Mouse (Mus musculus): Measurements from ENCODE around the gene Psap. TPM values are rescaled to one million over a fixed set of nuclear protein-coding genes. Genes with fewer than 3 reads are reported as not detected.

Gene Psap
- total RNA-seq, 2 experiments from 2014 or later, result 1,223 to 1,254 TPM

DNA sequence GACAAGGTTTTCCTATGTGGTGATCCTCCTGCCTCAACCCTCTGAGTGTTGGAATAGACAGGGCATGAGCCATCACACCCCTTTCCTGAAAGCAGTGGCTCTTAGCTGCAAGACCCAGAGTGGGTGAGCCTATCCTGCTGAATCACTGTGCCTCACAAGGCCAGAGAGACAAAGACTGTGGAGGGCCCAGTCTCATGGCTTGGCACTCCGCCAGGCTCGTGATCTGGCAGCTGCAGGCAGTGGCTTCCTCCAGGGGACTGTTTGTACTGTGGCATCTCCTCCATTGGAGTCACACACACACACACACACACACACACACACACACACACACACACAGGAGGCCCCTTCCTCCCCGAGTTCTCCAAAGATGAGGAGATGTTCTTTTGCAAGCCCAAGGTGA is 15.0 kb upstream of the Psap start:
- peak; percentile 87 to 88 for DNase-seq (ENCODE audit: low spot score in 2 of 2)

DNA sequence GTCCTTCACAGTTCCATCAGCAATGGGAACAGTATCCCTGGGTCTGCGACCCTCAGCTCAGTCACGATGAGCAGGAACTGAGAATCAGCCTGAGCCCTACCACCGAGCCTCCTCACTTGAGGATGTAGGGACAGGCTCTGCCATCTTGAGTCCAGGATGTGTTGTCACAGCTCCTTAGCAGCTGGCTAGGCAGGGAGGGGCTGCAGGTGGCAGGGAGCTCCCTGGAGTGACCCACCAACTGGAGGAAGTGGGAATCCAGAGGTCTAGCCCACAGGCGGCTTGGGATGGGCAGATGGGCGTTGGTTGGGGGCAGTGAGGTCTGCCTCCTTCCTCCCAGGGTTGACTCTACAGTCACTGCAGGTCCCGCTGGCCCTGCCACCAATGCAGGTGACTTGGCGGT is 14.1 kb upstream of the Psap start:
- no peak for DNase-seq (ENCODE audit: low spot score in 2 of 2)

DNA sequence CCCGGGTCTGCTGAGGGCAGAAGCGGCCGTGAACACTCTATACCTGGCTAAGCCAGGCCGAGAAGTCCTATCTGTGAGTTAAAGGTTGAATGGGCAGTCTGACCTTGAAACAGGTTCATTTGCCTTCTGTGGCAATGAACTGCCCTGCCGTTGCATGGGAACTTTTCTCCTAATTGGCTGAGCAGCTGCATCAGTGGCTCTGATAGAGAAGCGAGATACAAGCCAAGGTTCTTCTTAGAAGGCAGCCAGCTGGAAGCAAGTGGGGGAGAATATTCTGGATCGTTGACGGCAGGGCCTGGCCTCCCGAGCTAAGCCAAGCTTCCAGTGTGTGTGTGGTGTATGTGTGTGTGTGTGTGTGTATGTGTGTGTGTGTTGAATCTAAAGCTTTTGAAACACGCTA is 12.2 kb upstream of the Psap start:
- DNase-seq (ENCODE audit: low spot score in 2 of 2), result peak; percentile 38 to 45

DNA sequence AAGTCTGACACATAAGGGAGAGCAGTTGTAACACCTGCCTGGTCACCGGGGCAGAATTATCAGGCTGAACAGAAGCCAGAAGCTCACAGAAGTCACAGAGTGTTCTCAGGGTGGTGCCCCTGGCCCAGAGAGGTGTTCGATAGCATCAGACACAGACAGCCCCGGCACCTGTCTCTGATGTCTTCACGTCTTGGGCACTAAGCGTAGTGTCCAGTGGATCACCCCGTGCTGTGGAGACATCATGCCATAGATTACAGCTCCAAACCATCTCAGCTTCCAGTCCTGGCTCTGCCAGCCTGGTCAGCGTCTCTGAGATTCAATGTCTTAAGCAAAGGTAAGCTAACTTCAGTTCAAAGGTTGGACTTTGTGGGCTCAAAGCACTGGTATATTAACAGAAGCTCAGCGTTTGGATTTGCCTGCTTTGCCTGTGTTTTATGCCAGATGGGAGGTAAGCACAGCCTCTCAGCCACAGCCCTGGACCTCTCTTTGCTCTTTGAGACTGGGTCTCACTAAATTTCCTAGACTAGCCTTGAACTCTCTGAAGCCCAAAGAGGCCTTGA is 10.5 kb upstream of the Psap start:
- DNase-seq (ENCODE audit: low spot score in 2 of 2), result no peak

DNA sequence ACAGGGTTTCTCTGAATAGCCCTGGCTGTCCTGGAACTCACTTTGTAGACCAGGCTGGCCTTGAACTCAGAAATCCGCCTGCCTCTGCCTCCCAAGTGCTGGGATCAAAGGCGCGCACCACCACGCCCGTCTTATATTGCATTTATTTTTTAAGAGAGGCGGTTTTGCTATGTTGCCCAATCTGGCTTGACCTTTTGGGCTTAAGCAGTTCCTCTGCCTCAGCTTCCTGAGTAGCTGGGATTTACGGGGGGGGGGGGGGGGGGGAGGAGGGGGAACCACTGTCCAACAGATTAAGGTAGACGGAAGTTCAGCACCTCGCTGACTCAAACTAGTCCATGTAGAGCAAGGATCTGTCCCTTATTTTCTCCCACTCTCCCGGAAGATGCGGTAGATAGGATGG is 8.7 kb upstream of the Psap start:
- no peak for DNase-seq (ENCODE audit: low spot score in 2 of 2)

DNA sequence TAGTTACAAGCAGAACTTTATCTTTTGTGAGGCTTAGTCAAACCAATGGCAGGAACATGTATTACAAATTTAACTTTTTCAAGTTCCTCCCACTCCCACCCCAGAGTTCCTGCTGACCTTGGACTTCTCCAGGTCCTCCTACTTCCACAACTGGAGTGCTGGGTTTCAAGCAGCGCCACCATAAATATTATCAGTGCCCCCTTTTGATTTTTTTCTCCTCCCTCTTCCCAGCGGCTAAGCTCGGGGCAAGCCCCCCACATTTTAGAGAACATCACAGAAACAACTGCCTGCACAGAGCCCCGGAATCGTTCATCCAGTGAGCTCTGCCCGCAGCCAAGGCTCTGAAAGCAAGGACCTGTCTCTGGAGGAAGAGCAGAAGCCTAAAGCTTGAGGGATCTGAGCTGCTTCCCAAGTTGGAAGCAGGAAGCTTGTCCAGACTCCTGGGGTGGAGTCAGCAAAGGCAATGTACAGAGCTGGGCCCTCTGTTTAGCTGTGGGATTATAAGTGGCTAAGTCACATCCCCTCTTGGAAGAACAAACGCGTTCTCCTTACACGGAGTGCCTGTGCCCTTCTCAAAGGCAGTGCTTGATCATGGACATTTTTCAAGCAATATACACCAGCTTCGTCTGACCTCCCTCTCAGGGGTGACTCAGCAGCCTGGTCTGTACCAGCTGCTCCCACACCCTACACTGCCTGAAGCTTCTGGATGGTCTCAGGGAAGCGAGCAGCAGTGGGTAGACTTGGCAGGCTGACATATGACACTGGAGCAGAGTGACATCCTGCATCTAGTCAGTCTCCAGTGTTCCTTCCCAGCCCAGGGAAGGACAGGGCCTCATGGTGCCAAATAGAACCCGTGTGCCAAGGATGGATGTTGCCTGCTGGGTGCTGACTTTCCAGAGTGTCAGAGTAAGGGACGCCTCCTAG is 8.0 kb upstream of the Psap start:
- DNase-seq (ENCODE audit: low spot score in 2 of 2), result no peak

DNA sequence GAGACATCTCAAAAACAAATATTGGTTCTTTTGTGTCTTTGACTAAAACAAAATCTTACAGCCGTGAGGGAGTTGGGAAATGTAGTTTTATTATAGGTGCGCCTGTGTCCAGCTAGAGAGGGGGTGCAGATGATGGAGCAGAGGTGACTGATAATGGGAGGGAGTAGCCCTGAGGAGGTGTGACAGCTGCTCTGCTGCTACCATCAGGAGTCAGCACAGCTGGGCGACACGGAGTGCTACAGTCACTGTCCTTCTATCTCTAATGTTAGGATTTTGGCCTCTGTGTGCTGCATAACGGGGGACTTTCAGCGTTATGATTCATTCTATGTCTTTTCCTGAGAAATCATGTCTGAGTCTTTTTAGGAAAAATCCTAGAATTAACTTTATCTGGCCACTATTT is 6.4 kb upstream of the Psap start:
- no peak for DNase-seq (ENCODE audit: low spot score in 2 of 2)

DNA sequence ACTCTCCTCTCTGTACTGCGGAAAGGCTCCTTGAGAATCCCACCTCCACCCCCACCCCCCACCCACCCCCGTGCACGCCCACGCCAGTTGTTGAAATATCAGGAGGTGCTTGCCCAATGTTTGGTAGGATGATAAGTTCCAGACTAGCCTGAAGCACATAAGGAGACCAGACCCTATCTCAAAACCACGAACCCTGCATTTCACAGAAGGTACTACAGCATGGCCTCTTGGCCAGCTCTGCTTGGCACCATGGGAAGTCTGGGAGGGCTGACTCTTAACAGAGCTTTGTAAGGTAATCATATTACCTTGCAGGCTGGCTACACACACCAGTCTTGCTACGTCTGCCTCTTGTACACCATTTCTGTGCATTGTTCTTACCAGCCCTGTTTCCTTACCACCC is 5.2 kb upstream of the Psap start:
- DNase-seq (ENCODE audit: low spot score in 2 of 2), result no peak

DNA sequence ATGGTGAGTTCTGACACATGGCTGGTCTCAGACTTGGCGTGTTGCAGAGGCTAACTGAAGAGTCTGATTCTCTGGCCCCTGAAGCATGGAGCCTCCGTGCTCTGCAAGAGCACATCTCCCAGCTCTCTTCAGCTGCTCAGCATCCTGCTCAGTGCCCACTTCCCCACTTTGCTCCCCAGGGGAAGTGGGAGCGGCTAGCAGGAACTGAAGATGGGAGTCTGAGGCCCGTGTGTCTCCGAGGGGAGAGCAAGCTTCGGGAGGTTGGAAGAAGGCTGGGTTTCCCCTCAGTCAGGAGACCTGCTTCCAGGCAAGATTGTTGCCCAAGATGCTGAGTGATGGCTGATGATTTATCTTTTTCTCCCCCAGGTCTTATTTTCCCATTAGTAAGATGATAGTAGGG is 4.0 kb upstream of the Psap start:
- DNase-seq (ENCODE audit: low spot score in 2 of 2), result no peak

DNA sequence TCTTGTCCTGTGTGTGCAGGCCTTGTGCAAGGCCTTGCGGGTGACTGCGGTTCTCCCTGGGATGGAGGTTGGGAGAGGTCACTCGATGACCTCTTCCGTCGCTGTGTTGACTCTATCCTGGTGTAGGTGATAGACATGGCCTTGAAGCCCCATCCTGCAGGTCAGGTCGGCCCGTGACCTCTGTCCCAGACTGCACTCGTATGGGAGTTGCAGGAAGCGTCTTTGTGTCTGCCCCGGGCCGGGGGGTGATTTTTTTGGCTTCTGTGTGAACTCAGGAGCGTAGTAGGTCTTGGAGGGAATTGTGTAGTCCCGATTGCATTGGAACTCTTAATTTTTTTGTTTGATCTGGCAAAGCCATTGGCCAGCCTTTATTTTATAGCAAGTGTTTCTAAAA is 576 bp downstream of the Psap start:
- DNase-seq (ENCODE audit: low spot score in 2 of 2), result no peak

DNA sequence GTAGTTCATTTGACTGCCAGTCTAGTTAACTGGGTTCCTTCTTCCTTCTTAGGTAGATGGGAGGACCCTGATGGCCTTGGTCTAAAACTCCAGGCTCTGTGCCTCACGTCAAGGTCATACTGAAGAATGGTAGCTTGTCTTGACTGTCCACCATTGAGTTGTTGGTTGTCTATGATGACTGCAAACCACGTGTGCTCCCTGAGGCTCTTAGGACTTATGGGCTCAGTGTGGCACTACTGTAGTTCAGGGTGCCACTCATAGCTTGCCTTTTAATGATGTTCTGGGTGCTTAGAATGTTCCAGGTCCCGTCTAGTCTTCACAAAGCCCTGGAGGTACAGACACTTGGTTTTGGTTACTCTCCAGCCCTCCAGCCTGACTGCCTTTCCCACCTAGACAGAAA is 1.4 kb downstream of the Psap start:
- DNase-seq (ENCODE audit: low spot score in 2 of 2), result peak in 1 of 2 experiments; percentile 3

DNA sequence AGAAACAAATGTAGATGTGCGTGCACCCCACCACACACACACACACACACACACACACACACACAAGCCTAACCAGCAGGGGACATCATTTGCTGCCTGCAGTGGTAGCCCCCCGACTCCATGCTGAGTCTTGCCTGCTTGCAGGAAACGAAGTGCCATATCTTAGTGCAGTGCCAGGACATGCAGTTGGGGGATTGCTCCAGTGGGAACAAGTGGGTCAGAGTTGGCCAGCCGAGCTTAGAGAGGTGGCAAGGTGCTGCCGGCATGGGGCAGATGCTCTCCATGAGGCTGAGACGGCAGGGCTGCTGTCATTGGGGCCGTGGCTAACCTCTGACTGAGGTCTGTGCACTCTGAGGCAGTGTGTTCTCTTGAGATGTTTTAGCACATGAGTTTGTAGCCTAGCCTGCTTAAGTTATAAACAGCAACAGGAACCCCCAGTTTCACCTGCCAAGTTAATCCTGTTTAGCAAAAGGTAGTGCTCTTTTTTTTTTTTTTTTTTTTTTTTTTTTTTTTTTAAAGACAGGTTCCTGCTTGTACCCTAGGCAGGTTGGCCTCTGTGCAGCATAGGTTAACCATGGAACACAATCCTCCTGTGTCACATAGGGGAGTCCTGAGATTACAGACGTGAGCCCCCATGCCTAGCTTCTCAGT is 2.0 kb downstream of the Psap start:
- DNase-seq (ENCODE audit: low spot score in 2 of 2), result peak in 1 of 2 experiments; percentile 21

DNA sequence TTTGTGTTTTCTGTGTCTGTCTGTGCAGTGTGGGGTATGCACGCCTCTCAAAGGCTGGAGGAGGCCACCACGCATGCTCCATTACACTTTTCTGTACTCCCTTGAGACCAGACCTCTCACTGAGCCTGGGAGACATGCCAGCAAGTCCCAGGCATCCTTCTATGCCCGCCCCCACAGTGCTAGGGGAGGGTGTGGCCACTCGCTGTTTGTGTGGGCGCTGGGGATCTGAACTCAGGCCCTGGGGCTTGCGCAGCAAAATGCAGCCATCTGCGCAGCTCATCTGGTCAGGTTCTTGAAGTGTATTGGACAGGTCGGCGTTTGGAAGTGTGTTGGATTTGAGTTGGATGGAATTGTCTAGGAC is 2.5 kb downstream of the Psap start:
- peak; percentile 58 to 65 for DNase-seq (ENCODE audit: low spot score in 2 of 2)

DNA sequence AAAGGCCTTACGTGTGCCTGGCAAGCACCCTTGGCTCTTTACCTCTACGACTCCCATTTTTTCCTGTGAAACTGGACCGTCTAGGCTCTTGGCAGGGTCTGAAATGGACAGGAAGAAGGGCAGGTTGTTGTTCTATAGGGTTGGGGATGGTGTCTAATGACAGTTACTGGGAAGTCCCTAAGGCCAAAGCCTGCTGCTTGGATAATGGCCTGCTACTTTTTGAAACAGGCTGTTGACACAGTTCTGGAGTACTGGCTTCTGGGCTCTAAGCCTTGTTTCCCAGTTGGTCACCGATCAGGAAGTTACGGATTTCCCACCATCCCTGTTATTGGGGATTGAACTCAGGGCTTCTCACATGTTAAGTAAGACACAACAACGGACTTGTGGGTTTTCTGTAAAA is 2.9 kb downstream of the Psap start:
- peak in 1 of 2 experiments; percentile 10 for DNase-seq (ENCODE audit: low spot score in 2 of 2)

DNA sequence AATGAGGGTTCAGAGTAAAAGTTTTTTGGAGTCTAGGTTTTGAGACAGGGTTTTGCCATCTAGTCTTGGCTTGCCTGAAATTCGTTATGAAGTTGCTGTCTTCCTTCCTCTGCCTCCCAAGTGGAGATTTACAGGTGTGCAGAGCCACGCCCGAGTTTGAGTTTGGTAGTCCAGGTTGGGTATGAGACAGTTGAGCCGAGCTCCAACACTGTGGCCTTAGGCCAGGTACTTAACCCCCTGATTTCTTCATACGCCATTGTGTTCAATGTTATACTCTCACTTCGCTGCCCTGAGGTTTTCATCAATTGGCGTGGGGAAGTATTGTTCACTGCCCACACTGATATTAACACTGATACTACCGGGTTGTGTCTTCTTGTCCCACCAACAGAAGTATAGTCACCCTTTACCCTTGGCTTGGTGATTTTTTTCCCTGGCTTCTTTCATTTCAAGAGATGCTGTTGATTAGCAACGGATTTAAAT is 4.2 kb downstream of the Psap start:
- DNase-seq (ENCODE audit: low spot score in 2 of 2), result no peak

DNA sequence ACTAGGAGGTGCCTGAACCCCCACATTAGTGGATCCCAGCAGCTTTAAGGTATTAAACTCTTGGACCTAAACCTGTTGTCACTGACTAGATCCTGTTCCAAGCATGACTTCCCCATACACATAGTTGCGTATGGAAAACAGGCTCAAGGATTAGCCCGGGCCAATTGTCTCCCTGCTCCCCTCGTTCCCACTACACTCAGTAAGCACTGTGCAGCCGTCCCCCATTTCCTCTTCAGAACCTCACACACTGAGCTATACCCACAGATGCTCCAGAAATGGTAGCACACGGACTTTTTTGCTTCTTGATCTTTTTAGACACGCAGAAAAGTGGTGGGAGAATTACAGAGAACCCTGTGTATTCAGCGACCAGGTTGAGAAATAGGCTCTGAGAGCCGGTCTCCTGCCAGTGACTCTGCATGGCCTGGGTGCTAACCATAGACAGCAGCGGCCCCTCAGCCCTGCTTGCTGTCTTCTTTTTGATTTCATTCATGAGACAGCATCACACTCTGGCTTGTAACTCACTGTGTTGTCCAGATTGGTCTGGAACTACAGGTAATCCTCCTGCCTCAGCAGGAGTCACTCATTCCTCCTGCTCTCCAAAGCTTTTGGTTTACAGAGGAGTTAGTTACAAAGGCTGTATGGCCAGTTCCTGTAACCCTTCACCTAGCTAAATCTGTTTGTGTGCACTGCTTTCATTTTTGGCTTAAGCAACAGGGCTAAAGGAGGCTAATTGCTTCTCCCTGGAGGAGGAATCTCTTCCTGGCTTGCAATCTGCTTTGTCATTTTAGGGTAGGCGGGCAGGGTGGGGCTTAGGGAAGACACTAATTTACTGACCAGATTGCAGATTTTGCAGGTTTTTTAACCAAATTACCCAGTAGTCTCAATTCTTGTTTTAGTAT is 4.9 kb downstream of the Psap start:
- DNase-seq (ENCODE audit: low spot score in 2 of 2), result no peak

DNA sequence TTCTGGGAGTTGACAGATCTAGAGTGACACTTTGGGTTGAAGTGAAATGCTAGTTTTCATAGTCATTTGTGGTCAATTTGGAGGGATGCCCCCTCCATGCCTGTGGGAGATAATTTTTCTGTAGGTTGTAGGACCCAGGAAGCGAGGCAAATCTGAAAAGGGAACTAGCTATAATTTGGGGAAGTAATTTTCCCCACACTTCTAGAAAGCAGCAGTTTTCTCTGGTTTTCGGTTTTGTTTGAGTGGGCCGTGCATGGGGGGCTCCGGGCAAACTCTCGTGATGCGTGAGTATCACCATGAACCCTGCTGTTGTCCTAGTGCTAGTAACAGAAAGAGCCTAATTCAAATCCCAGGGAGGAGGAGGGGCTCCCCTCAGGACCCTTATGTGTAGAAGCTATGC is 6.8 kb downstream of the Psap start:
- DNase-seq (ENCODE audit: low spot score in 2 of 2), result no peak

DNA sequence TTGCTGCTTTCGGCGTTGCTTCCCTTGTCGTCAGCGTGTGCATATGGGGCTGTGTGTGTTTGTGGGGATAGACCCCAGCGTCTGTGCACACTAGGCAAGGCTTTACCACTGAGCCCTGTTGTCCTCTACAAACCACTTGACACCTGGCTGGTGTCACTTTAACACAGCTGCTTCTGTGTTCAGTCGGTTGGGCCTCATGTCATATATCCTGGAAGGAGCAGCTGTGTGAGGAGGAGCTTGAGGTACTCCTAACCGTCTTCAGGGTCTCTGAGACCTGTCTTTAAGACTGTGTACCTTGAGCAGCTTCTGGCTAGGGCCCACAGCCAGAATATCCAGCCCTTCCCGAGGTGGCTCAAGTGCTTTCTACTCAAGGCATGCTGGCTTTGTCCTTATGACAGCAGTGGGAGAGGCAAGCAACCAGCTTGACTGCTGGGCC is 7.3 kb downstream of the Psap start:
- DNase-seq (ENCODE audit: low spot score in 2 of 2), result no peak

DNA sequence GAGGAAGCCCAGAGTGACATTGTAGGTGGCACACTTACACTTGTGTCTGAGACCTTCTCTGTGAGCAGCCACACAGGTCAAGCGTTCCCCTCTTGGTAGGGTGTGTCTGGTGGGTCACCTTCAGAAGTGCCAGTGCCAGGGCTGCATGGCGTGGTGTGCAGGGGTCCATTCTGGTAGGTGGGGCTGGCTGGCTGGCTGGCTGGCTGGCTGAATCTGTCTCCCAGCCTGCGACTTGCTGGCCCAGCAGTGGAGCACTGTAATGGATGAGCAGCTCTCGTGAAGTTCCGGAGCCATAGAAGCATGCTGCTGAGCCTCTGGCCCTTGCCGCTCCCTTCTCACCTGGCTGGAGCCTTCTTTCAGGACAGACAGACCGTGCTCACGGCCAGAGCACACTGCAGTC is 7.8 kb downstream of the Psap start:
- DNase-seq (ENCODE audit: low spot score in 2 of 2), result no peak

DNA sequence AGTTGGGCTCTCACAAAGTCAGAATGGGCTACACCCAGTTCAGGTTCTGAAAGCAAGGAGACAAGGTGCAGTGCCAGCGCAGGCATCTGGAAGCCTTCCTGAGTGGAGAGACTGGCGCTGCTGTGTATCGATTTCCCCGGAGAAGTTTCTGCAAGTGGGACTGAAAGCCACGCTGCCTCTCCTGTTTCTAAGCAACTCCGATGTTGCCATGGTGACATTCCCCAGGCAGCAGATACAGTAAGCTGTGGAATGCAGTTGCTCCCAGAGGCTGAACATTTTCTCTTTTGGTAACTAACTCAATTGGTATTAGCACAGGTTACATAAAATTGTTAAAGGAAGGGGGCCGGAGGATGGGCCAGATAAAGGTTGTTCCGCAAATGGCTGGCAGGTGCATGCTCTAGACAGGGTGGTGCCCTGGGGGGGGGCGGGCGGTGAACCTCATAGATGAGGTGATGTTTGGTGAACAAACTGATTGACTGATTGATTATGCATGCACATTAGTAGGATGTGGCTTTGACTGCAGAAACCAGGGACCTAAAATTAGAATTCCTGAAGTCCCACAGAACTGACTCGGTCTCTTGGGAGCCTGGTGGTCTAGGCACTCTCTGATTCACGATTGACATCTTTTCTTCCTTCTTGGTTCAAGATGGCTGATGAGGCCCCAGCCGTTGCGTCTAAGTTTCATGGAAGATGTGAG is 8.4 kb downstream of the Psap start:
- peak; percentile 83 to 84 for DNase-seq (ENCODE audit: low spot score in 2 of 2)

DNA sequence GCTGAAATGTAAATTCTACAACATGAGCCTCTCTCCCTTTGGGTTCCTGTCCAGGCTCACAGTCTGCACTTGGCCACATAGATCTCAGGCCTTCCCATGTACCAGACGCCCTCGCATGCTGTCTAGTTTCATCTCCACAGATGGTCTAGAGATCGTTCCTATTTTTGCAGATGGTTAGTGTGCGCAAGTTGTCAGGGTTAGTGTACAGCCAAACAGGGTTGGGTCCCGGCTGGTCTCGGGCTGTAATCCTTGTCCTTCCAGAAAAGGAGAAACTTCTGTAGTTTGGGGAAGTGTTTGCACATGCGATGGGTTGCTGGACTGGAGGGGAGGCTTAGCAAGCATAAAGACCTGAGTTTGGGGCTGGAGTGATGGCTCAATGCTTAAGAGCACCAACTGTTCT is 9.1 kb downstream of the Psap start:
- DNase-seq (ENCODE audit: low spot score in 2 of 2), result no peak

Data from layer of hippocampus, postnatal 10 days (tissue).